Mouse (Mus musculus): ENCODE measurements around the gene Card19. TPM values are rescaled to one million over a fixed set of nuclear protein-coding genes. Genes with fewer than 3 reads are reported as not detected.

The Card19 gene
- polyA plus RNA-seq, 1 experiment from 2014 or later, result 36.8 TPM

DNA sequence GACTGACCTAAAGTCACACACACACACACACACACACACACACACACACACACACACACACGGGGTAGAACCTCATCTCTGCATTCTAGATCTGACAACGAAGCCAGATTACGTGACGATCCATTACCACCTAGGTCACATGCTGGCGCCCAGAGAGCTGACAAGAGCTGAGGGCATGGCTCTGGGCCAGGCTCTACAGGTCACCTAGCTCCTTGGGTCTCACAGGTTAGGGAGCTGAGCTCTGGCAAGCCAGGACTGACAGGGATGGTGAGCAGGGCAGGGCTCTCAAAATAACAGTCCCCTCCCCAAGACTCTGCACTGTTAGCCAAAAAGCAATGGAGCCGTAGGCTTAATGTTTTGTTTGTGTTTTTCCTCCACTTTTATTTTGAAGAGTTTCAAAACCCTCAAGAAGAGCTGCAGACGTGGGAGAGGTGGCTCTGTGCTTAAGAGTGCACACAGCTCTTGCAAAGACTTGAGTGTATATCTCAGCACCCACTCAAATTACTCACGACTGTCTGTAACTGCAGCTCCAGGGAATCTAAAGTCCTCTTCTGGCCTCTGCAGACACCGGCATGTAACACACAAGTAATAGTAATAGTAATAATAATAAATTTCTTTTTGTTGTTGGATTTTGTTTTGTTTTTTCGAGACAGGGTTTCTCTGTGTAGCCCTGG is 57.7 kb downstream of the Card19 start:
- Histone ChIP-seq H3K4me1 (no peaks in the 10 kb centered on the region), H3K9ac (no peak overlapping the region), H3K36me3 (no peaks in the 10 kb centered on the region), H3K4me3 (no peak overlapping the region), H3K9me3 (replicated peaks) (no peaks in the 10 kb centered on the region; the same call in 1 of the 2 replicates), H3K4me2 (replicated peaks) (no peak overlapping the region), H3K27ac (no peak overlapping the region), H3K27me3 (no peaks in the 10 kb centered on the region)
- 79% methylated on average over 10 of the region's 10 CpGs for WGBS
- no peak for ATAC-seq (ENCODE audit: low FRiP score)

DNA sequence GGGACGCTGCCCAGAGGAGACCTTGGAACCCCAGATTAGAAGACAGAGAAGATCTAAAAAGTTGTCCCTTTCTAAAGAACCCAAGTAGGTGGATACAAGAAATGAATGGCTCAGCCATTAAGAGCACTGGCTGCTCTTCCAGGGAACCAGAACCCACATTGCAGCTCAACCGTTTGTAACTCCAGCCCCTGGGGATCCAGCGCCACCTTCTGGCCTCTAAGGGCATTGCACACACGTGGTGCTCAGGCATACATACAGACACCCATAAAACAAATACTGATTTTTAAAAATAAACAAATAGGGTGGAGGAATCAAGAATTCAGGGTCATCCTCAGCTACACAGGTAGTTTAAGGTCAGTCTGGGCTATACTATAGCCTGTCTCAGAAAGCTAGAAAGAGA is 59.2 kb downstream of the Card19 start:
- WGBS, result 74% methylated on average over 4 of the region's 4 CpGs
- no peak for ATAC-seq (ENCODE audit: low FRiP score)
- H3K27ac ChIP-seq, result no peak overlapping the region
- H3K27me3 ChIP-seq, result no peaks in the 10 kb centered on the region
- H3K36me3 ChIP-seq, result no peaks in the 10 kb centered on the region
- H3K4me3 ChIP-seq, result no peak overlapping the region
- no peaks in the 10 kb centered on the region for H3K4me1 ChIP-seq
- H3K9ac ChIP-seq, result no peak overlapping the region
- no peaks in the 10 kb centered on the region; the same call in 1 of the 2 replicates for H3K9me3 ChIP-seq (replicated peaks)
- H3K4me2 ChIP-seq (replicated peaks), result no peak overlapping the region

DNA sequence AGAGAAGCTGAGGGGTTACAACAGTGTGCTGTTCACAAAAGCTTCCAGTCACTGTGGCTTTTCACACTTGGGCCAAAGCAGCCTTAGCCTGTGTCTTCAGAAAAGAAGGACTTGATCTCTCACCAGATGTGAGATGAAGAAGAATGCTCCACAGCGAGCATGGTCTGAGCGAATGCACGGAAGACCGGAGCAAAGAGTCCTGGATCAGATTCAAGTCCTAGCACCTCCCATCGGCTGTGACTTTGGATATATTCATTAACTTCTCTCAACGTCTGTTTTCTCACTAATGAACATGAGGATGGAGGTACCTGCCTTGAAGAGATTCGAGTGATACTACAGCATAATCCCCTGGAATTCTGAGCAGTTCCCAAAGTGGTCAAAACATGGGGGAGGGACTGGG is 61.2 kb downstream of the Card19 start:
- no peak for ATAC-seq (ENCODE audit: low FRiP score)
- no peak overlapping the region for H3K9ac ChIP-seq
- H3K4me1 ChIP-seq, result no peaks in the 10 kb centered on the region
- peaks cover 8% of the 10 kb centered on the region for H3K27me3 ChIP-seq
- 75% methylated on average over 7 of the region's 7 CpGs for WGBS
- no peaks in the 10 kb centered on the region; the same call in 1 of the 2 replicates for H3K9me3 ChIP-seq (replicated peaks)
- H3K4me2 ChIP-seq (replicated peaks), result no peak overlapping the region
- no peaks in the 10 kb centered on the region for H3K36me3 ChIP-seq
- no peak overlapping the region for H3K4me3 ChIP-seq
- no peak overlapping the region for H3K27ac ChIP-seq

DNA sequence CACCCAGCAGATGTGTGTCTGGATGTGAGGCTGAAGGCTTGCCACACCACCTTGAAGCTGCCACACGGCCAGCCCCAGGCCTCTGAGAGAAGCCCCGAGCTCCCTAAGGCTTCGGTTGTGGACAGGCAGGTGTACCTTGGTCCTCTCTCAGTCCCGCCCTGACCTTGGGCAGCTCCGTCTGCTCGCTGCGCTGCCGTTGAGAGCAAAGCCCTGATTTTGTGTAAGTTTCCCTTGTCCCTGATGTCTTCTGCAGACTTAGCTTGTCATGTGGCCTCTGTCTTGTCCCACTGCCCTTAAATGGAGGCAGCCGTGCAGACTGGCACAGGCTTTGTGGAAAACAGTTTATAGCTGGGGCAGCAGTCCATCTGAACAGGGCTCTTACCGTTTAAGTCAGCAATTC is 61.8 kb downstream of the Card19 start:
- no peaks in the 10 kb centered on the region; the same call in 1 of the 2 replicates for H3K9me3 ChIP-seq (replicated peaks)
- no peak overlapping the region for H3K9ac ChIP-seq
- H3K27me3 ChIP-seq, result peaks cover 14% of the 10 kb centered on the region
- no peaks in the 10 kb centered on the region for H3K4me1 ChIP-seq
- ATAC-seq (ENCODE audit: low FRiP score), result no peak
- 74% methylated on average over 10 of the region's 10 CpGs for WGBS
- no peak overlapping the region for H3K27ac ChIP-seq
- H3K4me3 ChIP-seq, result no peak overlapping the region
- no peak overlapping the region for H3K4me2 ChIP-seq (replicated peaks)
- no peaks in the 10 kb centered on the region for H3K36me3 ChIP-seq

Other genes with a start within 250 kb of the Card19 start
- 15.6 and 17.0 TPM in 2 replicates for gene Fam120a, start 248.0 kb downstream of the Card19 start, polyA plus RNA-seq (2016; fragmentation: Nextera tagmentation; extraction: Ambion mirVana)
- 16.0 and 16.2 TPM in 2 replicates for gene Wnk2, start 68.0 kb downstream of the Card19 start, polyA plus RNA-seq (2016; fragmentation: Nextera tagmentation; extraction: Ambion mirVana)
- 26.5 and 28.1 TPM in 2 replicates for gene Ninj1, start 28.6 kb downstream of the Card19 start, polyA plus RNA-seq (2016; fragmentation: Nextera tagmentation; extraction: Ambion mirVana)
- 0.47 and 0.96 TPM in 2 replicates for gene Susd3, start 32.7 kb upstream of the Card19 start, polyA plus RNA-seq (2016; fragmentation: Nextera tagmentation; extraction: Ambion mirVana)
- gene Fgd3, start 104.3 kb upstream of the Card19 start, polyA plus RNA-seq (2016; fragmentation: Nextera tagmentation; extraction: Ambion mirVana), result 1.1 and 1.2 TPM in 2 replicates
- 40.7 and 44.2 TPM in 2 replicates for gene Bicd2, start 125.5 kb upstream of the Card19 start, polyA plus RNA-seq (2016; fragmentation: Nextera tagmentation; extraction: Ambion mirVana)
- gene Ippk, start 205.2 kb upstream of the Card19 start, polyA plus RNA-seq (2016; fragmentation: Nextera tagmentation; extraction: Ambion mirVana), result 16.5 and 17.3 TPM in 2 replicates

Measured in hindbrain, embryonic 12.5 days (tissue).